In the genomic region with DNA sequence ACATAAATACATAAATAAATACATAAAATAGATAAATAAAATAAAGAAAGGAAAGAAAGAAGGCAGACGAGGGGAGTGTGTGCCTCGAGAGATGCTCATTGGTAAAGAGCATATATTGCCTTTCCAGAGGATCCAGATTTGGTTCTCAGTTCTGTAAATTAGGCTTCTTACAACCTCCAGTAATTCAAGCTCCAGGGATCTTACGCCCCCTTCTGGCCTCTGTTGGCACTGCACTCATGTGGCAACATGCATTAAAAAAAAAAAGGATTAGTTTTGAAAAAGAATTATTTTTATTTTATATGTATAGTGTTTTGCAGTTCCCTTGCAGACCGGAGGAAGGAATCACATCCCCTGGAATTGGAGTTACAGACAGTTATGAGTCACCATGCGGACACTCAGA, we compare ENCODE assay signal across 13 mouse cellular contexts. TPM values are rescaled to one million over a fixed set of nuclear protein-coding genes. Genes with fewer than 3 reads are reported as not detected.
DNase-seq lines count a peak whose midpoint lies in the region; ATAC-seq and TF ChIP-seq lines count a peak whose summit lies in the region.
"Had no signal": no experiment of that assay in that cellular context is flagged by ENCODE, and none has a peak within 500 bp of the region (broad histone marks: within the 10 kb centered on the region; RNA-seq: fewer than 3 reads in every experiment).

No protein-coding gene starts in this region.

- ATAC-seq in erythroid progenitor cell, adult 5-6 weeks (replicated peaks; ENCODE audit: low FRiP score, poor library complexity, severe bottlenecking) = no peak

- DNase-seq in adrenal gland, postnatal 10 days = peak; percentile 56
- DNase-seq in adrenal gland, postnatal 4 days (ENCODE audit: low spot score in 2 of 2) = no peak
- peak; percentile 12 for DNase-seq in layer of hippocampus, adult 11-12 months (ENCODE audit: low spot score)
- DNase-seq in layer of hippocampus, adult 8-10 months (ENCODE audit: low spot score in 2 of 2) = no peak
- DNase-seq in CH12.LX (ENCODE audit: extremely low read depth) = peak; percentile 59
- peak; percentile 82 for DNase-seq in induced T-regulatory cell, adult 2 months (ENCODE audit: low read depth)
- DNase-seq in spleen, postnatal 36 days (ENCODE audit: low spot score in 2 of 2) = no peak
- DNase-seq: cerebellum, adult 8-10 months; midbrain, embryonic 14.5 days had no signal

- TF ChIP-seq CTCF in CH12.LX (conservative IDR thresholded peaks at IDR 0.05 in 1 of 2, IDR thresholded peaks at IDR 0.05 in 1 of 2; ENCODE audit: low read depth in 2 of 2, low read length in 2 of 2) = peak; percentile 65 to 72

- no peak for TF ChIP-seq POLR2A in CH12.LX (IDR thresholded peaks at IDR 0.05; ENCODE audit: low read depth, low read length)

- dilution Hi-C loops in CH12.LX (cut with MboI; ENCODE audit: extremely low pct_ligation_motif_present, extremely low pct_unique_long_range_greater_than_20kb, low sequenced_read_pairs) = no loop called here

- no peak overlapping the region for H3K9ac ChIP-seq in CH12.LX (ENCODE audit: insufficient read depth, low read depth)
- H3K9ac ChIP-seq: forebrain, embryonic 12.5 days; hindbrain, embryonic 12.5 days; limb, embryonic 12.5 days had no signal

- no peak overlapping the region for H3K4me2 ChIP-seq in CH12.LX (ENCODE audit: insufficient read depth, low read depth, poor library complexity, severe bottlenecking)
- H3K4me2 ChIP-seq: forebrain, embryonic 12.5 days; hindbrain, embryonic 12.5 days; limb, embryonic 12.5 days had no signal

- H3K79me2 ChIP-seq in CH12.LX (replicated peaks; ENCODE audit: control insufficient read depth, extremely low read depth, insufficient read depth, poor library complexity, severe bottlenecking) = no peaks in the 10 kb centered on the region

- H3K4me1 ChIP-seq in CH12.LX (ENCODE audit: control insufficient read depth in 1 of 2, insufficient read depth in 2 of 2) = peaks cover 6 to 14% of the 10 kb centered on the region in 2 experiments; a peak in 3 of 4 replicates
- H3K4me1 ChIP-seq: limb, embryonic 12.5 days had no signal

- no peaks in the 10 kb centered on the region for H3K27me3 ChIP-seq in CH12.LX (replicated peaks)
- H3K27me3 ChIP-seq: forebrain, embryonic 12.5 days had no signal

- in situ Hi-C loops in CH12.LX (cut with MboI; ENCODE audit: low pct_ligation_motif_present, low pct_unique_long_range_greater_than_20kb, low sequenced_read_pairs) = loop anchor here (25.0 kb wide), 1 partner anchor 400 kb away; no protein-coding TSS in a partner anchor

- no peak overlapping the region for H3K4me3 ChIP-seq in CH12.LX (replicated peaks in 1 of 3; ENCODE audit: low read depth in 2 of 3, low read length in 2 of 3, poor library complexity in 1 of 3)
- H3K4me3 ChIP-seq: forebrain, embryonic 12.5 days; hindbrain, embryonic 12.5 days; limb, embryonic 12.5 days had no signal

- no peaks in the 10 kb centered on the region for H3K36me3 ChIP-seq in CH12.LX (replicated peaks in 1 of 2; ENCODE audit: control insufficient read depth in 1 of 2, insufficient read depth in 1 of 2, low read length in 1 of 2)
- H3K36me3 ChIP-seq: forebrain, embryonic 12.5 days; hindbrain, embryonic 12.5 days; limb, embryonic 12.5 days had no signal

- H3K9me3 ChIP-seq in CH12.LX (replicated peaks; ENCODE audit: low read length) = peaks cover 8% of the 10 kb centered on the region
- H3K9me3 ChIP-seq: forebrain, embryonic 12.5 days; hindbrain, embryonic 12.5 days; limb, embryonic 12.5 days had no signal

- TF ChIP-seq EP300 in CH12.LX (IDR thresholded peaks at IDR 0.05; ENCODE audit: low read length) = no peak

- H3K27ac ChIP-seq in CH12.LX (ENCODE audit: insufficient read depth, low read depth) = no peak overlapping the region
- H3K27ac ChIP-seq: forebrain, embryonic 12.5 days; hindbrain, embryonic 12.5 days; limb, embryonic 12.5 days had no signal

- peak; percentile 47 for TF ChIP-seq RAD21 in CH12.LX (IDR thresholded peaks at IDR 0.05; ENCODE audit: low read depth, low read length)

TF ChIP-seq in CH12.LX, 34 proteins besides CTCF, POLR2A, EP300 and RAD21:
- TF ChIP-seq ZMIZ1 (IDR thresholded peaks at IDR 0.05; ENCODE audit: low read depth, low read length) (no peak), ZC3H11A (IDR thresholded peaks at IDR 0.05; ENCODE audit: low read depth, low read length) (no peak), USF2 (conservative IDR thresholded peaks at IDR 0.05; ENCODE audit: low read depth, low read length) (no peak), JUN (IDR thresholded peaks at IDR 0.05; ENCODE audit: insufficient read depth, low read depth, low read length) (no peak), E2F4 (IDR thresholded peaks at IDR 0.05; ENCODE audit: insufficient replicate concordance, low read depth, low read length) (no peak), USF1 (IDR thresholded peaks at IDR 0.05; ENCODE audit: low read depth, low read length) (no peak), ELF1 (IDR thresholded peaks at IDR 0.05; ENCODE audit: low read depth, low read length) (no peak), ZNF384 (IDR thresholded peaks at IDR 0.05; ENCODE audit: low read depth, low read length) (peak; percentile 62), SMC3 (IDR thresholded peaks at IDR 0.05; ENCODE audit: low read depth, low read length) (peak; percentile 44), KAT2A (IDR thresholded peaks at IDR 0.05; ENCODE audit: insufficient replicate concordance, low read length) (no peak), NRF1 (IDR thresholded peaks at IDR 0.05; ENCODE audit: low read depth, low read length) (no peak), PAX5 (IDR thresholded peaks at IDR 0.05; ENCODE audit: low read length) (no peak), TBP (conservative IDR thresholded peaks at IDR 0.05; ENCODE audit: low read depth, low read length) (no peak)

RNA-seq across cellular contexts. Expression of gene Fmnl1, which starts 8.8 kb away (rescaled TPM):
- 10 to 100 TPM; 17.7 to 20.5 TPM for total RNA-seq in adrenal gland, postnatal 10 days (2021)
- 10 to 100 TPM; 13.4 to 14.2 TPM for total RNA-seq in adrenal gland, postnatal 4 days (2021)
- total RNA-seq in layer of hippocampus, adult 8-10 months (2022) = 100 to 1,000 TPM; 121 to 133 (median 125) TPM
- total RNA-seq in CH12.LX (2012; rRNA removed) = 35.0 and 36.5 TPM in 2 replicates
- 5.6 and 6.9 TPM in 2 replicates for total RNA-seq in CH12.LX (2014; rRNA removed)
- 104 and 118 TPM in 2 replicates for polyA plus RNA-seq in CH12.LX (2012; ENCODE audit: insufficient read length, low read depth)
- total RNA-seq in erythroid progenitor cell, adult 5-6 weeks (2015; ENCODE audit: low replicate concordance) = 33.2 and 49.9 TPM in 2 replicates
- total RNA-seq in erythroid progenitor cell, adult 5-6 weeks (2017; ENCODE audit: low replicate concordance) = 9.2 and 22.3 TPM in 2 replicates

RNA-seq across cellular contexts. Expression of gene Hexim2, which starts 29.9 kb away (rescaled TPM):
- 1 to 10 TPM; 4.8 to 8.9 TPM for total RNA-seq in adrenal gland, postnatal 10 days (2021)
- 10 to 100 TPM; 10.4 to 11.8 TPM for total RNA-seq in adrenal gland, postnatal 4 days (2021)
- 10 to 100 TPM in 3 of 4 experiments, 1 to 10 TPM in 1; 9.4 to 15.1 (median 11.6) TPM for total RNA-seq in layer of hippocampus, adult 8-10 months (2022)
- total RNA-seq in CH12.LX (2012; rRNA removed) = 31.4 and 33.3 TPM in 2 replicates
- 28.8 and 33.0 TPM in 2 replicates for total RNA-seq in CH12.LX (2014; rRNA removed)
- polyA plus RNA-seq in CH12.LX (2012; ENCODE audit: insufficient read length, low read depth) = 27.0 and 31.6 TPM in 2 replicates
- total RNA-seq in erythroid progenitor cell, adult 5-6 weeks (2015; ENCODE audit: low replicate concordance) = 1.8 and 3.8 TPM in 2 replicates
- 5.9 and 13.0 TPM in 2 replicates for total RNA-seq in erythroid progenitor cell, adult 5-6 weeks (2017; ENCODE audit: low replicate concordance)

RNA-seq across cellular contexts. Expression of gene Hexim1, which starts 46.1 kb away (rescaled TPM):
- total RNA-seq in adrenal gland, postnatal 10 days (2021) = 10 to 100 TPM; 49.6 to 50.1 TPM
- 10 to 100 TPM; 50.6 to 53.4 TPM for total RNA-seq in adrenal gland, postnatal 4 days (2021)
- 10 to 100 TPM; 39.0 to 51.3 (median 45.9) TPM for total RNA-seq in layer of hippocampus, adult 8-10 months (2022)
- total RNA-seq in CH12.LX (2012; rRNA removed) (25.9 and 38.9 TPM in 2 replicates), CH12.LX (2014; rRNA removed) (16.4 and 20.2 TPM in 2 replicates)
- 50.4 and 51.8 TPM in 2 replicates for polyA plus RNA-seq in CH12.LX (2012; ENCODE audit: insufficient read length, low read depth)
- 7.5 and 14.1 TPM in 2 replicates for total RNA-seq in erythroid progenitor cell, adult 5-6 weeks (2015; ENCODE audit: low replicate concordance)
- 20.8 and 26.7 TPM in 2 replicates for total RNA-seq in erythroid progenitor cell, adult 5-6 weeks (2017; ENCODE audit: low replicate concordance)

RNA-seq across cellular contexts. Expression of gene 1700023F06Rik, which starts 46.2 kb away (rescaled TPM):
- under 1 TPM in 1 of 2 experiments, not detected in 1; 0.27 TPM for total RNA-seq in adrenal gland, postnatal 10 days (2021)
- under 1 TPM; 0.45 to 0.70 TPM for total RNA-seq in adrenal gland, postnatal 4 days (2021)
- total RNA-seq in layer of hippocampus, adult 8-10 months (2022) = 1 to 10 TPM; 1.4 to 3.1 (median 2.2) TPM
- not detected in 2 replicates for total RNA-seq in CH12.LX (2012; rRNA removed)
- total RNA-seq in CH12.LX (2014; rRNA removed) = not detected in 2 replicates
- not detected in 2 replicates for polyA plus RNA-seq in CH12.LX (2012; ENCODE audit: insufficient read length, low read depth)
- total RNA-seq in erythroid progenitor cell, adult 5-6 weeks (2015; ENCODE audit: low replicate concordance) = 6.3 TPM in 1 of 2 replicates, not detected in the other
- not detected in 2 replicates for total RNA-seq in erythroid progenitor cell, adult 5-6 weeks (2017; ENCODE audit: low replicate concordance)

RNA-seq across cellular contexts. Expression of gene Spata32, which starts 56.1 kb away (rescaled TPM):
- not detected for total RNA-seq in adrenal gland, postnatal 10 days (2021)
- not detected for total RNA-seq in adrenal gland, postnatal 4 days (2021)
- 1 to 10 TPM; 1.4 to 3.0 (median 2.1) TPM for total RNA-seq in layer of hippocampus, adult 8-10 months (2022)
- total RNA-seq in CH12.LX (2012; rRNA removed) (not detected in 2 replicates), CH12.LX (2014; rRNA removed) (not detected in 2 replicates)
- polyA plus RNA-seq in CH12.LX (2012; ENCODE audit: insufficient read length, low read depth) = not detected in 2 replicates
- total RNA-seq in erythroid progenitor cell, adult 5-6 weeks (2015; ENCODE audit: low replicate concordance) = not detected in 2 replicates
- total RNA-seq in erythroid progenitor cell, adult 5-6 weeks (2017; ENCODE audit: low replicate concordance) = not detected in 2 replicates
- polyA plus RNA-seq: forebrain, embryonic 12.5 days; hindbrain, embryonic 12.5 days; limb, embryonic 12.5 days had no signal

Comparison
In these comparisons a context has a peak if more than half of its experiments do, and no peak if none do; other contexts are left out.
1. DNase-seq: peak in adrenal gland, postnatal 10 days (single experiment), layer of hippocampus, adult 11-12 months (single experiment), CH12.LX (single experiment) and induced T-regulatory cell, adult 2 months (single experiment); none in adrenal gland, postnatal 4 days (0 of 2), layer of hippocampus, adult 8-10 months (0 of 2) and spleen, postnatal 36 days (0 of 2).